Mouse (Mus musculus) erythroblast, embryonic 14.5 days (primary cell): ENCODE results near the gene Mafb. TPM values are rescaled to one million over a fixed set of nuclear protein-coding genes. Genes with fewer than 3 reads are reported as not detected.
A peak's percentile ranks its signal among the peaks of the same experiment; 100 is the strongest.

Experiments
- H3K27me3 ChIP-seq: 2 replicates; pipeline ENCODE4 v1.6.1; 2012; ENCODE audit warnings: inconsistent platforms; ENCODE audit not compliant: control insufficient read depth
- H3K36me3 ChIP-seq: 2 replicates; pipeline ENCODE4 v1.6.1; 2012; ENCODE audit warnings: mild to moderate bottlenecking, inconsistent platforms; ENCODE audit not compliant: control insufficient read depth
- H3K4me1 ChIP-seq: 2 replicates; pipeline ENCODE4 v1.6.1; 2012; ENCODE audit warnings: inconsistent platforms; ENCODE audit not compliant: control insufficient read depth
- H3K4me3 ChIP-seq: replicated peaks from 2 replicates; pipeline ENCODE3; 2012; ENCODE audit warnings: moderate library complexity, mild to moderate bottlenecking, inconsistent platforms
- H3K9me3 ChIP-seq: 2 replicates; pipeline ENCODE4 v1.6.1; 2012; ENCODE audit warnings: low read length, inconsistent platforms, mixed read lengths; ENCODE audit not compliant: control insufficient read depth
- GATA1 ChIP-seq: IDR thresholded peaks from 2 replicates; pipeline ENCODE4 v1.6.1; 2012; ENCODE audit warnings: low read length, inconsistent platforms, mixed read lengths
- TAL1 ChIP-seq: IDR thresholded peaks from 3 replicates; pipeline ENCODE4 v1.6.1; 2012; ENCODE audit warnings: low read length, inconsistent platforms, mixed read lengths
- polyA plus RNA-seq: library from polyadenylated mRNA; stranded (reverse); fragments of >175 nt; gene quantifications from 2 replicates; pipeline ENCODE4 v1.2.3, GENCODE M21; 2012

Mafb gene
- polyA plus RNA-seq = 0.28 TPM in 2 replicates

DNA sequence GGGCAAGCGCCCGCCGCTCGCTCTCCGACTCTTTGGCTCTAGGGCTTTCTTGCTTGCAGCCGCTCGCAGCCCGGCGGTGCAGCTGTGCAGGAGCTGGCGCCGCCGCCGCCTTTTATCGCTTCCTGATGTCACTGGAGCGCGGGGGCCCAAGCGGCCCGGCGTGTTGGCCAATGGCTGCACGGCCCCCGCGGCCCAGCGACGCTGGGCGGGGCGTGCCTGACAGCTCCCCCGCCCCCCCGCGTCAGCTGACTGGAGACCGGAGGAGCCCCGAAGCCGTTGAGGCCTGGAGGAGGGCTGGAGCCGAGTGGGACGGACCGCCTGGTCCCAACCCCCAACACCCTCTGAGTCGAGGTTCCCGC, at the start of gene Mafb:
Gene Mafb (minus strand): TSS at position 86 of the 359 bp plus-strand sequence.
- Histone ChIP-seq H3K27me3 (peaks cover 100% of the 10 kb centered on the region), H3K4me3 (peak within 1 kb of the TSS; percentile 44), H3K36me3 (no peaks in the 10 kb centered on the region), H3K9me3 (peaks cover 6% of the 10 kb centered on the region; the same call in 1 of the 2 replicates), H3K4me1 (peaks cover 3% of the 10 kb centered on the region; the same call in 1 of the 2 replicates)
- no peak for TF ChIP-seq GATA1
- no peak for TF ChIP-seq TAL1

DNA sequence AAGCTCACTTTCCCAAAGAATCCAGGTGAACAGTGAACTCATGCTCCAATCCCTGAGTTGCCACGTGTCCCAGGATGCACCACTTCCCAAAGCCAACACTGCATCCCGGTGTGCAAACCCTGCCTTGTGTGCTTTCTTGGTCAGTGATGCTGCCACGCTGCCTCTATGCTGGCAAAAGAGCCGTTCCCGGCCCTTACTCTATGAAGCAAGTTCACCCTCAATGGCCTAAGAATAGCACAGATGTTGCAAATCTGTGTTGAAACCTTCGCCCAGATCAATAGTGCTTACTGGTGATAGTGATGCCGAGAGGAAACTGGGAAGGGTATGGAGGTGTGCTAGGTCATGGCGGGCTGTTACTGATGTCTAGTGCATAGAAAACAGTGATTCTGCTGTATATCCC, 48.3 kb upstream of the Mafb start:
- no peaks in the 10 kb centered on the region for H3K36me3 ChIP-seq
- H3K9me3 ChIP-seq = peaks cover 3% of the 10 kb centered on the region; the same call in 1 of the 2 replicates
- H3K4me1 ChIP-seq = no peaks in the 10 kb centered on the region
- H3K4me3 ChIP-seq = no peak overlapping the region
- TF ChIP-seq GATA1 = no peak
- TF ChIP-seq TAL1 = no peak
- H3K27me3 ChIP-seq = no peaks in the 10 kb centered on the region

DNA sequence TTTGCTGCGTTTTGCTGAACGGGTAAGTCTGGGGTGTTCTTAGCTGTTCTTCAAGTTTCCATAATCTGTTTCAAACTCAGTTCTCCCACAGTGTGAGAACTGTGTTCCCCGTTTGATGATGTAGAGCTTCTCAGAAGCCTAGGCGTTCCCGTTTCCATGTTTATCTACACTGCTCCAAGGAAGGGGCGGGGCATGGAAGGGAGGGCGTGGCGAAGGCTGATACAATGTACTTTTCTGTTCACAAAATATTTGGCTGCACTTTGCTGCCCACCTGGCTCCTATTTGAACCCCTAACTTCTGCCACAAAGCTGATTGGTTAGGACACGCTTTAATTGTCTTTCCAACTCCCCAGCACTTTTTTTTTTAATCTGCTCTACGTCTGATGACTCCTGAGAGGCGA, 47.9 kb upstream of the Mafb start:
- H3K36me3 ChIP-seq = no peaks in the 10 kb centered on the region
- no peak for TF ChIP-seq GATA1
- no peak for TF ChIP-seq TAL1
- H3K4me3 ChIP-seq = no peak overlapping the region
- no peaks in the 10 kb centered on the region for H3K4me1 ChIP-seq
- H3K27me3 ChIP-seq = no peaks in the 10 kb centered on the region
- H3K9me3 ChIP-seq = peaks cover 3% of the 10 kb centered on the region; the same call in 1 of the 2 replicates

DNA sequence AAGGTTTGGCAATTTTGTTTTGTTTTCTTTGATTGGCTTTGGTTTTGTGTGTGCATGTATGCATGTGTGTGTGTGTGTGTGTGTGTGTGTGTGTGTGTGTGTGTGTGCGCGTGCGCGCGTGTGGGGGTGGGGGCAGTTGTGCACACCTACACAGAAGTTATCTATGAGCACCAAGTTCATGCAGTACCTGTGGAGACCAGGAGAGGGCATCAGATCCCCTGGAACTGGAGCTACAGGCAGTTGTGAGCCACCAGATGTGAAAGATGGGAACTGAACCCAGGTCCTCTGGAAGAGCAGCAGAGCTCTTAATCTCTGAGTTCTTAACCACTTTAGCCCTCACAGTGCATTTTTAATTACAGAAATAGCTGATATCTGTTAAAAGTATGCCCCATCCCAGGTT, 47.1 kb upstream of the Mafb start:
- no peaks in the 10 kb centered on the region for H3K4me1 ChIP-seq
- peaks cover 3% of the 10 kb centered on the region; the same call in 1 of the 2 replicates for H3K9me3 ChIP-seq
- H3K4me3 ChIP-seq = no peak overlapping the region
- H3K27me3 ChIP-seq = no peaks in the 10 kb centered on the region
- TF ChIP-seq TAL1 (no peak), GATA1 (no peak)
- no peaks in the 10 kb centered on the region for H3K36me3 ChIP-seq

DNA sequence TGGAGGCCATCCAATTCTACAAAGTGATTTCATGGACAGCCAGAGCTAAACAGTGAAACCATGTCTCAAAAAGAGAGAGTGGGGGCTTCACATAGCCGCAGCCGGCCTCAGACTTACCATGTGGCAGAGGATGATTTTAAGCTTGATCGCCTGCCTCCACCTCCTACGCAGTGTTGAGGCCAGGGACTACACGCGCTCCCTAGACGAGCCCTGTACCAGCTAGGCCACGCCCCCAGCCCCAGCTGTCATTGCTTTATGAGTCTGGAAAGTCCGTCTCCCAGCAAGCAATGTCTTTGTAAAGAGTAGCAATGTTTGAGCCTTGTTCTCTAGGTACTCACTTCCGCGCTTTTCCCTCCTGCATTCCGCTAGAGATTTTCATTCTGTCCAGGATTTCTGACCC, 46.2 kb upstream of the Mafb start:
- Histone ChIP-seq H3K27me3 (no peaks in the 10 kb centered on the region), H3K4me1 (no peaks in the 10 kb centered on the region), H3K36me3 (no peaks in the 10 kb centered on the region), H3K9me3 (peaks cover 8% of the 10 kb centered on the region), H3K4me3 (no peak overlapping the region)
- TF ChIP-seq TAL1 (no peak), GATA1 (no peak)

DNA sequence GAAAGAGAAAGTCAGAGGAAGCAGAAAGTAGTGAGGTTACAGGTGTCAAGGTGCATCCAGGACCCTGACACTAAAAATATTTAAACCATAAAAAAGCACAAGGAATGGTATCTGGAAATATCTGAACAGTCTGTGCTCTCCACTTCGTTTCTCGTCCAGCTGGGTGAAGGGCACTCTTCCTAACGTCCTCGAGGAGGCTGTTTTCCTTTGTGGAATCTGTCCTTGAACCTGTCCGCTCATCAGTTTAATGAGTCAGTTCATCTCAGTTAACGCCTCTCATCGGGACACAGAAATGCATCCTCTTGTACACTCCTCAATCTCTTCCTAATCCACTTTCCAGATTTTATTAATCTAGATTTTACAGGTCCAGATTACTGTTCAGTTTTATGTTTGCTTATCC, 44.6 kb upstream of the Mafb start:
- Histone ChIP-seq H3K9me3 (peaks cover 8% of the 10 kb centered on the region), H3K36me3 (no peaks in the 10 kb centered on the region), H3K4me1 (no peaks in the 10 kb centered on the region), H3K4me3 (no peak overlapping the region), H3K27me3 (no peaks in the 10 kb centered on the region)
- TF ChIP-seq TAL1 (no peak), GATA1 (no peak)

DNA sequence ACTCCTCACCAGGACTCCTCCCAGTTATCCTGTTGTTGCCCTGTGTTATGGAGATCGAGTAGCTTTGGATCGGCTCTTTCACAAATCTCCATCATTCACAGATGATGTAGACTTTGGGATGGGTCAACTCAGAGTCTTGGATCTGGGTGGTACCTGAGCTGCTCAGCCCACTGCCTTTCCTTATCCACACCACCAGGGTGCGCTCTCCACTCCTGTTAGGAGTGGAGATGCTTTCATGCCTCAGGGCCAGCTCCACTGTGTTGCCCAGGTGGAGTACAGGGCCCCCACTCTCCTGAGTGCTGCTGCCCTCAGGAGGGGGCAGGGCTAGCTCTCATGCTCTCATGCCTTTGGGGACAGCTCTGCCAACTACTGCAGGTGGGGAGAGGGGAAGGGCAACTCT, 40.9 kb upstream of the Mafb start:
- H3K27me3 ChIP-seq = no peaks in the 10 kb centered on the region
- no peak overlapping the region for H3K4me3 ChIP-seq
- H3K4me1 ChIP-seq = no peaks in the 10 kb centered on the region
- no peaks in the 10 kb centered on the region for H3K36me3 ChIP-seq
- H3K9me3 ChIP-seq = peaks cover 5% of the 10 kb centered on the region
- no peak for TF ChIP-seq TAL1
- TF ChIP-seq GATA1 = no peak

DNA sequence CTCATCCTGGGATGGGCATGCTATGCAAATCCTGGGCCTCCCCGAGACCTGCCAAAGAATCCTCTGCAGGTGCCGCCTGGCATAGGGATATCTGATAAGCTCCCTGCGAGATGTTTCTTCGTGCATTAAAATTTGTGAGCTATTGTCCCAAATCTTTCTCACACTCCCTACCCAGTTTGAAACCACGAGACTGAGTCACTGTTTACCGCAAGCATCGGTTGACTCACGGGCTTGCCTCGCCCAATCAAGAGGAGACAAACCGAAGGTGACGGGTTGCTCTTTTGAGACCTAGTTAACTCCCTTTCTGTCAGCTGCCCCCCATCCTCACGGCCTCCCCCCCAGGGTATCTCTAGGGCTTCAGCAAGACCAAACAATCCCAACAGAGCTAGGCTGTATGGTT, 30.9 kb upstream of the Mafb start:
- no peak overlapping the region for H3K4me3 ChIP-seq
- no peaks in the 10 kb centered on the region for H3K9me3 ChIP-seq

DNA sequence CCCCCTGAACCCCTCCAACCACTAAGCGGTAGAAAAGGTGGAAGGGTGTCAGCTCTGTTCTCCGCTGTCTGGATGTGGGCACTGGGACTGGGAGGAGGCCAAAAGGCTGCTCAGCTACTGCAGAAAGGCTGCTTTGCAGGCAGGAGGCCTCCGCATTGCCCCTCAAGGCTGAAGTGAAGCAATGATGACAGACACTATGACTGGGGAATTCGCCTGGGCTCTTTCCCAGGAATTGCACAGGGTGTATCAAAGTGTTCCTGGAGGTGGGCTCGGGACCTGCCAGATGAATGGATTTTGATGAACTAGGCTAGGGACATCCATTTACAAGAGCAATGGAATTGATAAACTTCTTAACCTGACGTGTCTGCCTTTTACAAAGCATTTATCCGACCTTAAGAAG, 27.9 kb upstream of the Mafb start:
- Histone ChIP-seq H3K9me3 (no peaks in the 10 kb centered on the region), H3K4me3 (no peak overlapping the region), H3K27me3 (no peaks in the 10 kb centered on the region), H3K36me3 (no peaks in the 10 kb centered on the region), H3K4me1 (no peaks in the 10 kb centered on the region)
- TF ChIP-seq TAL1 (no peak), GATA1 (no peak)

More for the DNA sequence above, 30.9 kb upstream of the Mafb start:
- Histone ChIP-seq H3K36me3 (no peaks in the 10 kb centered on the region), H3K4me1 (no peaks in the 10 kb centered on the region), H3K27me3 (no peaks in the 10 kb centered on the region)
- no peak for TF ChIP-seq TAL1
- no peak for TF ChIP-seq GATA1

DNA sequence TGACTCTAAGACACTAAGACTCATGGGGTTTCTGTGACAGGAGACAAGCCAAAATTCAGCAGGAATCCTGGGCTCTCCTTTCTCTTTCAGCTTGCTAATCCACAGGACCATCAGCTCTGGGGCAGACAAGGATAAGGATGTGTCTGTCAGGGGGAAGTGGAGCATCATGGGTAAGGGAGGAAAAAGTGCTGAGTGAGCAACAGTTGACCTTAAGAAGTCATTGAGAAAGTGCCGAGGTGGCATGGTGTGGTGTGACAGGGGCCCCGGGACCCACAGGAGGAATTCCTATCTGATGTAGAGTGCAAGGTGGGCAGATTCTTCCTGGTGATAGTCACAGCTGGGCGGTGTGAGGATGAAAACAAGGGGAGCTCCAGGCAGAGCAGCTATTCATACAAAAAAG, 25.8 kb upstream of the Mafb start:
- Histone ChIP-seq H3K36me3 (no peaks in the 10 kb centered on the region), H3K9me3 (no peaks in the 10 kb centered on the region), H3K27me3 (no peaks in the 10 kb centered on the region), H3K4me3 (no peak overlapping the region), H3K4me1 (no peaks in the 10 kb centered on the region)
- TF ChIP-seq GATA1 (no peak), TAL1 (no peak)
